Comparison of ENCODE assay signal across 8 mouse cellular contexts in the genomic region with DNA sequence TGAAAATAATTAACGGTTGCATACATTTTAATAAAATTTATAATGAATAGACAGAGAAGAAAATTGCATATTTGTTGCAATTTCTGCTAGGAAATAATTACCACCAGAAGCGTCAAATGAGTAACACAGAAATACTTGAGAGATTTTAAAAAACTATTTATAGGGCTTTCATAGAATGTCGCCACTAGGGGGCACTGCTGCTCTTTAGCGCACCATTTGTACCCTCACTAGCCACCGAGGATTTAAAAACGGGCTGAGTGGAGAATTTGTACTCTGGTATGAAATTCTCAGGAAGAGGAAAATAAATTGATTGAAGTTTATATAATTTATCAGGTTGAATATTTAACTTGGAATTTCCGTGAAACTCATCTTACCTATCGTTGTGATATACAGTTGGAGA.
DNase-seq lines count a peak whose midpoint lies in the region; ATAC-seq and TF ChIP-seq lines count a peak whose summit lies in the region.

No protein-coding gene starts in this region.

- 11% methylated on average over 8 of the region's 8 CpGs for WGBS in lung, adult 2 months
- WGBS in hindbrain, postnatal 0 days: 10% methylated on average over 8 of the region's 8 CpGs

- no peak for DNase-seq in lung, adult 2 months
- no peak for DNase-seq in lung, postnatal 25 days (ENCODE audit: low spot score)
- DNase-seq in adrenal gland, postnatal 25 days: peak; percentile 74
- peak; percentile 52 for DNase-seq in embryo, embryonic 9.5 days (ENCODE audit: extremely low spot score)
- peak; percentile 92 for DNase-seq in hindbrain, postnatal 0 days (ENCODE audit: low spot score)
- DNase-seq in left cerebral cortex, postnatal 10 days (ENCODE audit: extremely low spot score in 1 of 2, low spot score in 2 of 2): peak; percentile 71 to 81
- peak; percentile 50 for DNase-seq in ovary, postnatal 14 days (ENCODE audit: low spot score)
- DNase-seq in spleen, adult 12 weeks (ENCODE audit: low spot score): no peak

- no peaks in the 10 kb centered on the region for H3K4me1 ChIP-seq in lung, adult 2 months (ENCODE audit: control insufficient read depth, insufficient read depth, low read length)
- H3K4me1 ChIP-seq in hindbrain, postnatal 0 days (ENCODE audit: insufficient read depth, low read length): no peaks in the 10 kb centered on the region

- 0 out of 2 replicates have a peak, but pooled peaks cover 2% of the 10 kb centered on the region for H3K9me3 ChIP-seq in hindbrain, postnatal 0 days (ENCODE audit: low read length)

- no peak for TF ChIP-seq POLR2A in lung, adult 2 months (IDR thresholded peaks at IDR 0.05; ENCODE audit: borderline replicate concordance, extremely low read depth, low read depth, low read length)

- no peak overlapping the region for H3K27ac ChIP-seq in hindbrain, postnatal 0 days

- intact Hi-C loops in left cerebral cortex, postnatal 10 days (cut with DNase I): no loop called here

- H3K27me3 ChIP-seq in hindbrain, postnatal 0 days (ENCODE audit: insufficient read depth, low read length): no peaks in the 10 kb centered on the region

- no peak for ATAC-seq in hindbrain, postnatal 0 days

- no peak overlapping the region for H3K9ac ChIP-seq in hindbrain, postnatal 0 days (replicated peaks; ENCODE audit: low read length)

- TF ChIP-seq CTCF in lung, adult 2 months (IDR thresholded peaks at IDR 0.05; ENCODE audit: insufficient read depth, low read length): peak; percentile 26; the same call in 1 of the 2 replicates
- peak; percentile 84 for TF ChIP-seq CTCF in hindbrain, postnatal 0 days (IDR thresholded peaks at IDR 0.05; ENCODE audit: low read depth)

- no peak overlapping the region for H3K4me2 ChIP-seq in hindbrain, postnatal 0 days (ENCODE audit: low read depth, low read length)

- no peaks in the 10 kb centered on the region for H3K36me3 ChIP-seq in hindbrain, postnatal 0 days (ENCODE audit: insufficient read depth, low read length)

- no peak overlapping the region for H3K4me3 ChIP-seq in lung, adult 2 months (replicated peaks; ENCODE audit: extremely low read depth, low read depth, low read length)
- no peak overlapping the region for H3K4me3 ChIP-seq in hindbrain, postnatal 0 days (ENCODE audit: low read length)

Comparison
In these comparisons a context has a peak if more than half of its experiments do, and no peak if none do; other contexts are left out.
1. DNase-seq: peak in adrenal gland, postnatal 25 days (single experiment), embryo, embryonic 9.5 days (single experiment), hindbrain, postnatal 0 days (single experiment), left cerebral cortex, postnatal 10 days (2 of 2) and ovary, postnatal 14 days (single experiment); none in lung, adult 2 months (single experiment), lung, postnatal 25 days (single experiment) and spleen, adult 12 weeks (single experiment).